Mouse (Mus musculus) c-Kit-positive CD71-negative TER-119-negative erythroid progenitor cells, embryonic 14.5 days (primary cell): ENCODE measurements at regions not wholly inside any gene's neighbourhood (a gene's known extent, or its start where the extent isn't known, plus 50 kb on each side); places are given as distances from the start of the nearest gene placed in this dataset.
"Not testable (repeated sequence)": the region's sequence is repeated elsewhere in the genome, so short reads cannot be mapped to it uniquely, and the experiment has no call there.

ENCODE experiments used
- DNase-seq: peaks from one replicate; pipeline ENCODE4 v3.0.0-alpha.2; 2013; ENCODE audit warnings: low read depth

- DNase-seq: no peak
These were observed 280.9 kb upstream of the Ubash3b start for GRCm38 (mm10) chr9:41442418-41442817.

GRCm38 (mm10) chr9:41439979-41440378 is 278.5 kb upstream of the Ubash3b start:
- no peak for DNase-seq

GRCm38 (mm10) chr9:41438141-41438540 is 276.6 kb upstream of the Ubash3b start:
- DNase-seq: no peak

GRCm38 (mm10) chr9:41430391-41431343 is 269.2 kb upstream of the Ubash3b start:
- DNase-seq: no peak

GRCm38 (mm10) chr9:41429711-41430390 is 268.4 kb upstream of the Ubash3b start:
- no peak for DNase-seq

GRCm38 (mm10) chr9:41429236-41429635 is 267.7 kb upstream of the Ubash3b start:
- DNase-seq: no peak

GRCm38 (mm10) chr9:41426698-41427097 is 265.2 kb upstream of the Ubash3b start:
- DNase-seq: no peak

GRCm38 (mm10) chr9:41425225-41425624 is 263.7 kb upstream of the Ubash3b start:
- DNase-seq: no peak

- no peak for DNase-seq
These were observed 252.3 kb upstream of the Ubash3b start for GRCm38 (mm10) chr9:41413791-41414190.

- DNase-seq: not testable (repeated sequence)
These were observed 251.6 kb upstream of the Ubash3b start for GRCm38 (mm10) chr9:41413091-41413490.

GRCm38 (mm10) chr9:41412174-41412757 is 250.8 kb upstream of the Ubash3b start:
- no peak for DNase-seq

- no peak for DNase-seq
These were observed 246.8 kb upstream of the Ubash3b start for GRCm38 (mm10) chr9:41408301-41408700.

- no peak for DNase-seq
These were observed 245.6 kb upstream of the Ubash3b start for GRCm38 (mm10) chr9:41407078-41407477.

- DNase-seq: no peak
These were observed 241.4 kb upstream of the Ubash3b start for GRCm38 (mm10) chr9:41402942-41403341.

- DNase-seq: no peak
These were observed 239.5 kb upstream of the Ubash3b start for GRCm38 (mm10) chr9:41400950-41401349.

- no peak for DNase-seq
These were observed 234.0 kb upstream of the Ubash3b start for GRCm38 (mm10) chr9:41395471-41395870.

- no peak for DNase-seq
These were observed 230.3 kb upstream of the Ubash3b start for GRCm38 (mm10) chr9:41391591-41392320.

- no peak for DNase-seq
These were observed 217.8 kb upstream of the Ubash3b start for GRCm38 (mm10) chr9:41379283-41379682.

GRCm38 (mm10) chr9:41378627-41379231 is 217.2 kb upstream of the Ubash3b start:
- DNase-seq: no peak

GRCm38 (mm10) chr9:41377701-41378626 is 216.5 kb upstream of the Ubash3b start:
- no peak for DNase-seq
